Mouse (Mus musculus) thymus, adult 2 months (tissue): ENCODE results near the gene Pde9a.

Experiments used
- CTCF ChIP-seq: fragments of 200-500 bp; IDR thresholded peaks from 2 replicates; pipeline ENCODE4 v1.5.1; 2012; ENCODE audit warnings: mild to moderate bottlenecking, control low read depth, low read length, moderate library complexity, borderline replicate concordance; ENCODE audit not compliant: control insufficient read depth, poor library complexity, insufficient read depth; ENCODE audit errors: extremely low read depth
- POLR2A ChIP-seq: fragments of 200-500 bp; IDR thresholded peaks from 2 replicates; pipeline ENCODE4 v1.6.1; 2012; ENCODE audit warnings: mild to moderate bottlenecking, low read length, control low read depth, moderate library complexity; ENCODE audit not compliant: control insufficient read depth, poor library complexity, insufficient read depth; ENCODE audit errors: extremely low read depth

DNA sequence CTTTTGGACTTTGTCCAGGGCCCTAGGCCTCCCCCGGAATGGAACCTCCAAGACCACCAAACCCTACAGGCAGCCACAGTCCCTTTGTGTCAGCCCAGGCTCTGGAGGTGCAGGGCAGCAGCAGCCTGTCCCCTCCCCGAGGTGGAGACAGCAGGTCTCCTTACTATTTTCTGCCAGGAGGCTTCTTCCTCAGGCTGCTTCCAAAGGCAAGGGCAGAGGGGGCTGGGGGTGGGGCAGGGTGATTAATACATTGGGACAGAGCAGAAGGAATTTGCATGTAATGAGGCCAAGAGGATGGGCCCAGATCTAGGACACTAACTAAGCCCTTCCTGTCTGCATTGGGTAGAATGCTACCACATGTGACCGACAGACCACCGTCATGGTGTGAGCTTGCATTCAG, 74.4 kb downstream of the Pde9a start:
- TF ChIP-seq CTCF (no peak), POLR2A (no peak)
